Comparison of ENCODE assay signal across 13 mouse cellular contexts in genomic region chr17:12755146-12755545, GRCm38 (mm10). TPM values are rescaled to one million over a fixed set of nuclear protein-coding genes. Genes with fewer than 3 reads are reported as not detected.
DNase-seq lines count a peak whose midpoint lies in the region; ATAC-seq and TF ChIP-seq lines count a peak whose summit lies in the region.
"Had no signal": no experiment of that assay in that cellular context is flagged by ENCODE, and none has a peak within 500 bp of the region (broad histone marks: within the 10 kb centered on the region; RNA-seq: fewer than 3 reads in every experiment).

No protein-coding gene starts in this region.

- no peaks in the 10 kb centered on the region; the same call in 1 of the 2 replicates for H3K27me3 ChIP-seq in cerebellum, adult 2 months (ENCODE audit: control insufficient read depth, insufficient read depth, low read length)
- no peaks in the 10 kb centered on the region for H3K27me3 ChIP-seq in kidney, embryonic 15.5 days

- no peak overlapping the region for H3K4me3 ChIP-seq in cerebellum, adult 2 months (replicated peaks; ENCODE audit: insufficient read depth, low read depth, low read length)
- no peak overlapping the region for H3K4me3 ChIP-seq in kidney, embryonic 15.5 days (replicated peaks)
- H3K4me3 ChIP-seq in brown adipose tissue, adult 24 weeks (ENCODE audit: insufficient read depth, low read depth, low read length), result no peak overlapping the region
- H3K4me3 ChIP-seq: layer of hippocampus, adult 2 months had no signal

- ATAC-seq in cerebellum, adult (ENCODE audit: insufficient number of reproducible peaks, low FRiP score, low TSS enrichment), result no peak
- ATAC-seq in kidney, embryonic 15.5 days (replicated peaks; ENCODE audit: low FRiP score), result peak; percentile 50; the same call in 1 of the 2 replicates
- peak; percentile 79 for ATAC-seq in megakaryocyte, adult 5-6 weeks (ENCODE audit: poor library complexity, severe bottlenecking)
- ATAC-seq: hindbrain, embryonic 16.5 days had no signal

- peaks cover 57% of the 10 kb centered on the region for H3K4me1 ChIP-seq in cerebellum, adult 2 months (ENCODE audit: control insufficient read depth, insufficient read depth, low read length)
- H3K4me1 ChIP-seq in kidney, embryonic 15.5 days, result peaks cover 99% of the 10 kb centered on the region
- peaks cover 62% of the 10 kb centered on the region for H3K4me1 ChIP-seq in brown adipose tissue, adult 24 weeks (ENCODE audit: control insufficient read depth, insufficient read depth, insufficient read length, low read length)

- intact Hi-C loops in left cerebral cortex, postnatal 4 days (cut with DNase I), result no loop called here

- no peak overlapping the region for H3K4me2 ChIP-seq in kidney, embryonic 15.5 days
- H3K4me2 ChIP-seq: midbrain, embryonic 11.5 days had no signal

- no peak overlapping the region for H3K9ac ChIP-seq in kidney, embryonic 15.5 days

- no peak for DNase-seq in cerebellum, adult 2 months
- no peak for DNase-seq in kidney, adult 8-10 months
- no peak for DNase-seq in left cerebral cortex, postnatal 4 days
- no peak for DNase-seq in urinary bladder, adult 2 months (ENCODE audit: low spot score)
- DNase-seq: cerebellum, adult 8-10 months; thymus, postnatal 14 days had no signal

- no peak for TF ChIP-seq POLR2A in cerebellum, adult 2 months (IDR thresholded peaks at IDR 0.05; ENCODE audit: borderline replicate concordance, insufficient read depth, low read length)

- 0 out of 2 replicates have a peak overlapping the region, but pooled peaks have one; percentile 27 for H3K27ac ChIP-seq in cerebellum, adult 2 months (ENCODE audit: insufficient read depth, low read length)
- H3K27ac ChIP-seq in kidney, embryonic 15.5 days, result 0 out of 2 replicates have a peak overlapping the region, but pooled peaks have one; percentile 14
- peak overlapping the region; percentile 6; the same call in 1 of the 2 replicates for H3K27ac ChIP-seq in brown adipose tissue, adult 24 weeks (replicated peaks; ENCODE audit: low read depth, low read length)
- H3K27ac ChIP-seq: layer of hippocampus, adult 2 months had no signal

- WGBS in cerebellum, adult 2 months, result 84% methylated on average over 4 of the region's 4 CpGs
- 46% methylated on average over 4 of the region's 4 CpGs for WGBS in kidney, embryonic 15.5 days

- H3K36me3 ChIP-seq in kidney, embryonic 15.5 days, result peaks cover 13% of the 10 kb centered on the region; the same call in 1 of the 2 replicates

- no peaks in the 10 kb centered on the region for H3K9me3 ChIP-seq in kidney, embryonic 15.5 days (replicated peaks)

- no peak for TF ChIP-seq CTCF in cerebellum, adult 2 months (IDR thresholded peaks at IDR 0.05; ENCODE audit: borderline replicate concordance, insufficient read depth, low read depth, low read length)

RNA-seq across cellular contexts. Expression of gene Igf2r, which starts 14.3 kb away (rescaled TPM):
- 18.1 and 19.7 TPM in 2 replicates for polyA plus RNA-seq in cerebellum, adult 2 months (2012; rRNA removed)
- 30.1 and 34.6 TPM in 2 replicates for polyA plus RNA-seq in kidney, embryonic 15.5 days (2015; fragmentation: Nextera tagmentation; extraction: Ambion mirVana)
- 15.7 and 16.3 TPM in 2 replicates for polyA plus RNA-seq in brown adipose tissue, adult 24 weeks (2012; ENCODE audit: insufficient read depth, insufficient read length, missing spikeins)
- 0.69 and 1.9 TPM in 2 replicates for total RNA-seq in megakaryocyte, adult 5-6 weeks (2015)
- 3.7 and 5.7 TPM in 2 replicates for total RNA-seq in megakaryocyte, adult 5-6 weeks (2017)
- 10 to 100 TPM; 33.2 to 35.2 TPM for total RNA-seq in left cerebral cortex, postnatal 4 days (2021)
- polyA plus RNA-seq in urinary bladder, adult 2 months (2012; rRNA removed), result 35.4 and 51.7 TPM in 2 replicates
